Mouse (Mus musculus) megakaryocyte-erythroid progenitor cell, adult 5 weeks (primary cell): ENCODE results near the gene Trim17. TPM values are rescaled to one million over a fixed set of nuclear protein-coding genes. Genes with fewer than 3 reads are reported as not detected.

Source experiments
- polyA plus RNA-seq: library from polyadenylated mRNA; stranded (reverse); fragments of >175 nt; gene quantifications from 2 replicates; pipeline ENCODE4 v1.2.3, GENCODE M21; 2012

Gene Trim17
- 0.24 and 0.28 TPM in 2 replicates for polyA plus RNA-seq

GRCm38 (mm10) chr11:58954420-58955142 is at the start of gene Trim17, which contains the start of gene Hist3h2a:
Gene Trim17 (plus strand): TSS chr11:58954685.
Gene Hist3h2a (plus strand): TSS chr11:58954685.

GRCm38 (mm10) chr11:58917745-58918366 is 36.6 kb upstream of the Trim17 start, which contains the start of gene Btnl10:
Gene Btnl10 (plus strand): TSS chr11:58917908.

GRCm38 (mm10) chr11:58938322-58939087 is 16.0 kb upstream of the Trim17 start, which contains the start of gene Rnf187:
Gene Rnf187 (minus strand): TSS chr11:58938916.

GRCm38 (mm10) chr11:58948542-58949479 is 5.7 kb upstream of the Trim17 start, which contains the start of gene Hist3h2ba:
Gene Hist3h2ba (plus strand): TSS chr11:58948920.

GRCm38 (mm10) chr11:58978027-58978705 is 23.7 kb downstream of the Trim17 start, which contains the start of gene Trim11:
Gene Trim11 (plus strand): TSS chr11:58978093.

Other genes with a start within 250 kb of the Trim17 start
- gene Olfr318, start 230.7 kb upstream of the Trim17 start, polyA plus RNA-seq, result 0.05 and 0.06 TPM in 2 replicates
- gene Olfr317, start 215.5 kb upstream of the Trim17 start, polyA plus RNA-seq, result not detected in 2 replicates
- gene Olfr316, start 202.0 kb upstream of the Trim17 start, polyA plus RNA-seq, result not detected in 2 replicates
- gene Olfr315, start 181.5 kb upstream of the Trim17 start, polyA plus RNA-seq, result not detected in 2 replicates
- gene Olfr314, start 171.7 kb upstream of the Trim17 start, polyA plus RNA-seq, result not detected in 2 replicates
- gene Fam183b, start 152.7 kb upstream of the Trim17 start, polyA plus RNA-seq, result not detected in 2 replicates
- gene Olfr313, start 139.7 kb upstream of the Trim17 start, polyA plus RNA-seq, result not detected in 2 replicates
- gene Olfr312, start 125.4 kb upstream of the Trim17 start, polyA plus RNA-seq, result 0.12 TPM in 1 of 2 replicates, not detected in the other
- not detected in 2 replicates for gene Olfr311, start 115.4 kb upstream of the Trim17 start, polyA plus RNA-seq
- gene Gm12258, start 107.5 kb upstream of the Trim17 start, polyA plus RNA-seq, result 0.03 TPM in 1 of 2 replicates, not detected in the other
- 0.07 and 0.31 TPM in 2 replicates for gene 2810021J22Rik, start 87.5 kb upstream of the Trim17 start, polyA plus RNA-seq
- gene Zfp39, start 50.5 kb upstream of the Trim17 start, polyA plus RNA-seq, result 1.3 and 1.4 TPM in 2 replicates
- gene Btnl10, start 36.8 kb upstream of the Trim17 start, polyA plus RNA-seq, result 3.1 and 3.4 TPM in 2 replicates
- 297 and 316 TPM in 2 replicates for gene Rnf187, start 15.8 kb upstream of the Trim17 start, polyA plus RNA-seq
- gene Hist3h2ba, start 5.8 kb upstream of the Trim17 start, polyA plus RNA-seq, result 4.6 and 7.4 TPM in 2 replicates
- gene Hist3h2a, start within 50 bp of the Trim17 start, polyA plus RNA-seq, result 33.2 and 37.5 TPM in 2 replicates
- gene Trim11, start 23.4 kb downstream of the Trim17 start, polyA plus RNA-seq, result 55.3 and 59.9 TPM in 2 replicates
- gene Obscn, start 181.7 kb downstream of the Trim17 start, polyA plus RNA-seq, result 0.23 and 0.43 TPM in 2 replicates
- gene Iba57, start 209.1 kb downstream of the Trim17 start, polyA plus RNA-seq, result 11.0 and 12.0 TPM in 2 replicates
- 0.06 TPM in 1 of 2 replicates, not detected in the other for gene Gjc2, start 228.5 kb downstream of the Trim17 start, polyA plus RNA-seq
- 99.1 and 101 TPM in 2 replicates for gene Guk1, start 237.5 kb downstream of the Trim17 start, polyA plus RNA-seq
- 36.9 and 39.6 TPM in 2 replicates for gene Mrpl55, start 247.8 kb downstream of the Trim17 start, polyA plus RNA-seq